Mouse (Mus musculus) liver, embryonic 13.5 days (tissue): ENCODE results near the gene Guk1. TPM values are rescaled to one million over a fixed set of nuclear protein-coding genes. Genes with fewer than 3 reads are reported as not detected.

Experiments
- ATAC-seq: fragments of 200-750 bp; cut with Nextera tagmentation; 2 replicates; pipeline ENCODE4 v1.8.0; 2017; ENCODE audit warnings: low read depth, mild to moderate bottlenecking, moderate number of reproducible peaks, moderate library complexity
- DNase-seq: peaks from one replicate; pipeline ENCODE4 v3.0.0; 2022
- H3K27ac ChIP-seq: fragments of 300-500 bp; sonication (generic); 2 replicates; pipeline ENCODE4 v1.5.1; 2015; ENCODE audit warnings: moderate library complexity, mild to moderate bottlenecking, inconsistent platforms
- H3K27me3 ChIP-seq: fragments of 300-500 bp; sonication (generic); 2 replicates; pipeline ENCODE4 v1.6.1; 2015; ENCODE audit warnings: mild to moderate bottlenecking, inconsistent platforms
- H3K36me3 ChIP-seq: fragments of 300-500 bp; sonication (generic); 2 replicates; pipeline ENCODE4 v1.6.1; 2015; ENCODE audit warnings: mild to moderate bottlenecking, inconsistent platforms
- H3K4me1 ChIP-seq: fragments of 300-500 bp; sonication (generic); replicated peaks from 2 replicates; pipeline ENCODE4 v1.6.1; 2015; ENCODE audit warnings: inconsistent platforms
- H3K4me2 ChIP-seq: fragments of 300-500 bp; sonication (generic); 2 replicates; pipeline ENCODE4 v1.6.1; 2015; ENCODE audit warnings: inconsistent platforms, mild to moderate bottlenecking, moderate library complexity
- H3K4me3 ChIP-seq: fragments of 300-500 bp; sonication (generic); replicated peaks from 2 replicates; pipeline ENCODE4 v1.5.1; 2015; ENCODE audit warnings: mild to moderate bottlenecking, inconsistent platforms
- H3K9ac ChIP-seq: fragments of 300-500 bp; sonication (generic); 2 replicates; pipeline ENCODE4 v1.6.1; 2015; ENCODE audit warnings: mild to moderate bottlenecking, inconsistent platforms
- H3K9me3 ChIP-seq: fragments of 300-500 bp; sonication (generic); replicated peaks from 2 replicates; pipeline ENCODE4 v1.6.1; 2016; ENCODE audit warnings: inconsistent platforms
- WGBS: fragments of 180-500 bp; shearing (Covaris S2); methylation state at CpG from one replicate; pipeline ENCODE4 v1.1.7; 2015; ENCODE audit not compliant: insufficient replicate concordance; 5-methylcytosine and 5-hydroxymethylcytosine counted together
- polyA plus RNA-seq: library from polyadenylated mRNA; unstranded; fragments of >200 nt; fragmentation: Nextera tagmentation; extraction: Ambion mirVana; gene quantifications from 2 replicates; pipeline ENCODE4 v1.2.1, GENCODE M21; 2015

Gene Guk1
- polyA plus RNA-seq, 1 experiment from 2014 or later, result 76.4 TPM

DNA sequence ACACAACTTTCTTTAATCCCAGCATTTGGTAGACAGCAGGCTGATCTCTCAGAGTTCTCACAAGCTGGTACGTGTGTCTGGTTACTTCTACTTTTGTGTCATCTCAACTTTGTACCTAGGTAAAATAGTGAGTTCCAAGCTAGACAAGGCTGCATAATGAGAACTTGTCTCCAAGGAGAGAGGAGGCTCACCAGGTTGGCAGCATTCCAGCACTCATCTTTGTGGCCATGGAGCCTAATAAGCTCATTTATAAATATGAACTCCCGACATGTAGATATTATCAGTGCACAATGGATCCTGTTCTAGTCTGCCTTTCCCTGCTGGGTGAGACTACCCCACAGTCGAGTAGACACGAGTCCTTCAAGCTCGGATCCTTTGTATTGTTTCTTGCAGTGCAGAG lies 17.6 kb upstream of the Guk1 start:
- Histone ChIP-seq H3K27ac (peak overlapping the region; percentile 95), H3K36me3 (peaks cover 79% of the 10 kb centered on the region)
- DNase-seq, result no peak

DNA sequence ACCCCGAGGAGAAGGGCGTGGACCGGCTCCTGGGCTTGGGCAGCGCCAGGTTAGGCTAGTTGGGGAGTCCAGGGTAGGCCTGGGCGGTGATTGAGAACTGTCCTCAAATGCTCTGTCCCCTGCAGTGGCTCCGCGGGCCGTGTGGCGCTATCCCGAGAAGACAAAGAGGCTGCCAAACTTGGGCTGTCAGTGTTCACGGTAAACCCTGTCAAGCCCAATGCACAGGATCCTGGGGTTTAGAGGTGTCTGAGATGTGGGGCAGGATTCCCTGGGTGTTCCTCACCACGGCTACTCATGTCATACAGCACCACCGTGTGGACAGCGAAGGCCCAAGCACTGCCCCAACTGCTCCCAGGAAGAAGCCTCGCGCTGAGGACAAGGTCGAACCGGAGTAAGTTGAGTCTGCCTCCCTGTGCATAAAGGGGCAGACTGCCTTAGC lies 17.0 kb upstream of the Guk1 start:
- WGBS, result 10% methylated on average over 18 of the region's 18 CpGs
- Histone ChIP-seq H3K4me2 (peak overlapping the region; percentile 95), H3K9me3 (no peaks in the 10 kb centered on the region), H3K36me3 (peaks cover 79% of the 10 kb centered on the region), H3K4me3 (peak overlapping the region; percentile 94), H3K4me1 (peaks cover 55% of the 10 kb centered on the region), H3K9ac (peak overlapping the region; percentile 94), H3K27ac (peak overlapping the region; percentile 95), H3K27me3 (no peaks in the 10 kb centered on the region)
- DNase-seq, result peak; percentile 71
- ATAC-seq, result peak; percentile 70

More for the DNA sequence above, 17.6 kb upstream of the Guk1 start:
- Histone ChIP-seq H3K4me2 (peak overlapping the region; percentile 95), H3K27me3 (no peaks in the 10 kb centered on the region), H3K9ac (peak overlapping the region; percentile 94), H3K4me1 (peaks cover 59% of the 10 kb centered on the region), H3K9me3 (no peaks in the 10 kb centered on the region), H3K4me3 (peak overlapping the region; percentile 94)
- ATAC-seq, result no peak
- 69% methylated on average over 5 of the region's 5 CpGs for WGBS

DNA sequence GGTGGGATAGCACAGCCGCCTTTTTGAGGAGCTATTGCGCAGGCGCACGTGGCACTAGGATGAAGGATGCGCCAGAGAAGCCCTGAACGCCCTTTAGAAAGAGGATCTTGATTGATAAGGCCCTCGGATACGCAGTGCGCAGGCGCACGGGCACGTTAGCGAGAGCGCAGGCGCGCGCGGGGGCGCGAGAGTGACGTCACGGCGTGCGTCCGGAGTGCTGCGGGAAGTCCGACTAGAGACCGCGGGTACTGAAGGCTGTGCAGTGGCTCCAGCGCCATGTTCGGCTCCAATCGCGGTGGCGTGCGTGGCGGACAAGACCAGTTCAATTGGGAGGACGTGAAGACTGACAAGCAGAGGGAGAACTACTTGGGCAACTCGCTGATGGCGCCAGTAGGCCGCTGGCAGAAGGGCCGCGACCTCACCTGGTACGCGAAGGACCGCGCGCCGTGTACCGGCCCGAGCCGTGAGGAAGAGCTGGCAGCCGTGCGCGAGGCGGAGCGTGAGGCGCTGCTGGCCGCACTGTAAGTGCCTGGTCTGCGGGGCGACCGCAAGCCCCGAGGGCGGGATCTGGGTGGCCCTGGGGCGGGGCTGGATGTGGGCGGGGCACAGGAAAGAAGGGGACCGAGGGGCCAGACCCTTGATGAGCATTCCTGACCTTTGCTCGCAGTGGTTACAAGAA lies 16.3 kb upstream of the Guk1 start, which contains the start of gene 2310033P09Rik:
TSS of gene 2310033P09Rik (plus strand) at position 169 of the 679 bp plus-strand sequence.
- DNase-seq, result peak; percentile 94
- under 1% methylated on average over 65 of the region's 67 CpGs for WGBS

DNA sequence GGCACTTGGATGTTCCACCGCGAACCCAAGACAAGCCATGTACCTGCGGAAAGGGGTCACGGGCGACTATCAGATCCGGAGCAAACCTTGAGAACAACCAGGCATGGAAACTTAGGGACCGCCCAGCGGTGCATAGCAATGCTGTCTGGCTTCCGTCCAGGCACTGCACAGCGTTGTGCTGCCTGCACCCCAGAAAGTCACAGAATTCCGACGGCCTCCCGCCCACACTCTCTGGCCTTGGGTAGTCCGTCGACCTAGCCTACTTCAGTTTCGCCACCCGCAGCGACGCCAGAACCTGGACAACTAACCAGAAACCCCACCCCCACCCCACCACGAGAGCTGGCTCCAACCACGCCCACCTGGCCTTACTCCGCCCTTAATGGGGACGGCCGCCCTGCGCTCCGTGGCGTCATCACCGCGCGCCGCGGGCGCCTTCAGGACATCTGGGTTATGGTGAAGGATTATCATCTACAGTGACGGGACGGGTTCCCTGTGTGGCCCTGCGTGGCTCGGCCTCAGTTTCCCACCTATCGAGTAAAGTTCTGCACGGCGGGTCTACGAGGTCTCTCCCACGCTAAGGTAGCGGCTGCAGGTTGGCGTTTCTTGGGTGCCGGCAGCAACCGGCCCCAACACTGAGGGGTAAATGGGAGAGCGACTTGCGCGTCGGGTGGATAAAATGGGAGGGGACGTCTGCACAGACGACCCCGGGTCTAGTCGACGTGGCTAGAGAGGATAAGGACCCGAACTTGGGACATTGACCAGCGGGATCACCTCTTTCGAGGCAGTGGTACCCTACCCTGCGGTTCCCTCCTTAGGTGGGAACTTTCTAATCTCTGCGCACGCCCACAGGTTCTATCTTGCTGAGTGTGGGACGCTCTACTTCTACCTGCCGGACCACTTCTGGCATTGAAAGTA lies 10.3 kb upstream of the Guk1 start, which contains the start of gene Mrpl55:
TSS of gene Mrpl55 (plus strand) at position 406 of the 915 bp plus-strand sequence.
- H3K36me3 ChIP-seq, result peaks cover 47% of the 10 kb centered on the region
- ATAC-seq (peak; percentile 91), DNase-seq (peak; percentile 94)
- H3K9me3 ChIP-seq, result no peaks in the 10 kb centered on the region
- peak within 1 kb of the TSS; percentile 92 for H3K4me3 ChIP-seq
- H3K27me3 ChIP-seq, result no peaks in the 10 kb centered on the region
- H3K4me1 ChIP-seq, result peaks cover 38% of the 10 kb centered on the region
- WGBS, result under 1% methylated on average over 63 of the region's 63 CpGs
- H3K4me2 ChIP-seq, result peak within 1 kb of the TSS; percentile 89
- H3K9ac ChIP-seq, result peak within 1 kb of the TSS; percentile 90
- peak within 1 kb of the TSS; percentile 79 for H3K27ac ChIP-seq

More for the DNA sequence above, 16.3 kb upstream of the Guk1 start, which contains the start of gene 2310033P09Rik:
- Histone ChIP-seq H3K27me3 (no peaks in the 10 kb centered on the region), H3K9me3 (no peaks in the 10 kb centered on the region), H3K4me1 (peaks cover 49% of the 10 kb centered on the region), H3K4me2 (peak within 1 kb of the TSS; percentile 95), H3K9ac (peak within 1 kb of the TSS; percentile 94), H3K27ac (peak within 1 kb of the TSS; percentile 95), H3K36me3 (peaks cover 74% of the 10 kb centered on the region), H3K4me3 (peak within 1 kb of the TSS; percentile 94)
- ATAC-seq, result peak; percentile 81

DNA sequence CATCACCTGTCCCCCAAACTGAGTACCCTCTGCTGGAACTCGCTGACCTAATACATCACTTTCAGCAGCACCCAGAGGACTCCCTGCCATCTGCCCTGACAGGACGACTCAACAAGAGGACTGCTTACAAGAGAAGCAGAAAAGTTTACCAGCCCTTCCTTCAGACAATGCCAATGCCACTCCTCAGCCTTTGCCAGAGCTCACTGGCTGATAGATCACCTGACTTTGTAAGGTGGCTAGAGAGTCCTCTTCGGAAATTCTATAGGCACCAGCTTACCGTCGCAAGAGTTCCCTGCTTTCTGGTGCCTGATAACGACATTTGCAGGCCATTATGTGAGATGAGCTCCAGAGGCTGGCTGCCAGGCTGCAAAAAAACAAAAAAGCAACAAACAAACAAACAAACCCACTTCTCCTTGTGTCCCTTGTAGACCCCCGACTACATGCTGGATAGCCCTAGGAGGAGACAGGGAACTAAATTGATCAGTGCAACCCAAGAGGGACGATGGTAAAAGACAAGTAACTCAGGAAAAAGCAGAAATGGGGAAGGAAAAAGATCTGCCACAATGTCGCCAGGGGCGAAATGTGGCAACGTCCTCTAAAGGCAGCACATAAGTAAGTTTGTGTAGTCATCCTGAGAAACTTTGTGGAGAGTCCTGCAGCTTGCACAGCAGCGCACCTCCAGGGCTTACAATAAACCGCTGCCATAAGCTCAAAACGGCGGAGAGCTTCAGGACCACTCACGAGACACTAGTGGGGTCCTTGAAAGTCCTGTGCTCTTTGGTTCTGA lies 9.4 kb upstream of the Guk1 start:
- Histone ChIP-seq H3K9ac (peak overlapping the region; percentile 90), H3K27ac (peak overlapping the region; percentile 79), H3K4me1 (peaks cover 37% of the 10 kb centered on the region), H3K4me2 (peak overlapping the region; percentile 89), H3K4me3 (peak overlapping the region; percentile 92), H3K36me3 (peaks cover 43% of the 10 kb centered on the region), H3K9me3 (no peaks in the 10 kb centered on the region), H3K27me3 (no peaks in the 10 kb centered on the region)
- DNase-seq, result no peak
- 10% methylated on average over 16 of the region's 16 CpGs for WGBS
- peak; percentile 4; the same call in 1 of the 2 replicates for ATAC-seq

DNA sequence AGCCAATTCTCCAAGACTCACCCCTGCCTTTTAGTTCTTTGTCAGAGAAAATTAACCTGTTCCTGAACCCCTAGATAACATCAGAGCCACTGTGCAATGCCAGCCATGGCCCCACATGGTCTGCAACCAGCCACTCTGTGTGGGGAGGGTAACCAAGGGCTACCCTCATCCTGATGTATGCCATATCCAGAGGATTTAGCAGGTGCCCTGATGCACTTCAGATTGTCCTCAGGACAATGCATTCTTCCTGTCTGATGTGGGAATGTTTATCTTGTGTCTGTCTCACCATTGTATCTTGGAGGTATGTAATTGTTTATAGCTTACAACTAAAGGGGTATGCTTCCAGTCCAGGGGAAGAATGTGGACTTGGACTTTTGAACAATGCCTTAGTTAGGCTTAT lies 4.2 kb upstream of the Guk1 start:
- H3K4me1 ChIP-seq, result peaks cover 31% of the 10 kb centered on the region
- H3K9ac ChIP-seq, result no peak overlapping the region
- no peaks in the 10 kb centered on the region for H3K9me3 ChIP-seq
- DNase-seq (no peak), ATAC-seq (no peak)
- no peak overlapping the region for H3K4me3 ChIP-seq
- no peak overlapping the region for H3K4me2 ChIP-seq
- H3K27ac ChIP-seq, result no peak overlapping the region
- peaks cover 17% of the 10 kb centered on the region; the same call in 1 of the 2 replicates for H3K36me3 ChIP-seq
- H3K27me3 ChIP-seq, result no peaks in the 10 kb centered on the region

DNA sequence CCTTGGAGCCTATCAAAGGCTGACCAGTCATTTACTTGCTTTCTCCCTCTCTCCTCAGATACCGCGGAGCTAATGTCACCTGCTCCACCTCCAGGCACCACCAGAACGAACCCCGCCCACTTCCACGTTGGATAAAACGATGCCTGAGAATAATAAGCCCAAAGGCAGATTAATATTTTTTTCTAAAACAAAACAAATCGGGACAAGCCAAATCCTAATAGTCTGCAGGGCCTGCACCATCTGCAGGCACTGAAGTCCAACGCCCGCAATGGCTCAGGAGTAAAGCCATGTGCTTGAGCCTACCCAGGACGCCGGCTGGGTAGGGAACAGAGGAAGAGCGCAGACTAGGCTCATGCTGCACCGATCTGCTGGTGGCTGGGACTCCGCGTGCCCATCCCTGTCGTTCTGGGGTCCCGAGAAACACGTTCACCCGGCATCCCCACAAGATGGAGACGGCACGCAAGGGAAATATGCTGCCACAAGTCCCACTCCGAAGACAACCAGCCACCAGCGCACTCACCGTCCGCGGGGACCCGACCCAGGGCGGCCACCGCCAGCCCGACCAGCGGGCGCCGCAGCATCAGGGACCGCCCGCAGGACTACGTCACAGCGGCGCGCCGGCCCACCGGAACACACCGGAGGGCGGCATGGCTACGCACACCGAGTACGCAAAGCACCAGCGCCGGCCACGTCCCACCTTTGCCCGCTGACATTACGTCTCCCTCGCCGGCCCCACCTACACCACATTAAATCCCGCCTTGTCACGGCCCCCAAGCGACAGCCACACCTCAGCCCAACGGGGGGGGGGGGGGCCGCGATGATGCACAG lies 567 bp downstream of the Guk1 start:
- H3K4me2 ChIP-seq, result peak overlapping the region; percentile 96
- peaks cover 41% of the 10 kb centered on the region for H3K4me1 ChIP-seq
- no peaks in the 10 kb centered on the region for H3K27me3 ChIP-seq
- DNase-seq (peak; percentile 90), ATAC-seq (peak; percentile 94)
- peaks cover 7% of the 10 kb centered on the region for H3K36me3 ChIP-seq
- H3K9ac ChIP-seq, result peak overlapping the region; percentile 85
- no peaks in the 10 kb centered on the region for H3K9me3 ChIP-seq
- H3K4me3 ChIP-seq, result peak overlapping the region; percentile 78
- H3K27ac ChIP-seq, result peak overlapping the region; percentile 97
- under 1% methylated on average over 59 of the region's 59 CpGs for WGBS

DNA sequence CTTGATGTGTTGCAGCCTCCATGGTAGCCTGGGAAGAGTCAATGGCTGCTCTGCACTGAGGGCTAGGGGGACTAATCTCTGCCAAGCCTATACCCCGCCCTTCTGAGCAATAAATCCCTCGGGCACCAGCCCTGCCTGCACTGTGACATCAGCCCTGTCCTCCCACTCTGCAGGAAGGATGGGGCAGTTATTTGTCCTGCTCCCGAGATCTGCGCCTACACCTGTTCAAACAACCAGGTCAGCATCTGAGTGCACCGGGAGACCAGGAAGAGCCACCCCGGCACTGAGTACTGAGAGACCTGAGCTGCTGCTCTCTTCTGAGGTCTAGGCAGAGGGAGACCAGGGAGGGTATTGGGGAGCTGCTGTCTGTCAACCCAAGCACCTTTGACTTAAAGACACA lies 4.3 kb downstream of the Guk1 start:
- no peaks in the 10 kb centered on the region for H3K9me3 ChIP-seq
- H3K9ac ChIP-seq, result no peak overlapping the region
- peaks cover 37% of the 10 kb centered on the region for H3K36me3 ChIP-seq
- WGBS, result 67% methylated on average over 6 of the region's 6 CpGs
- peaks cover 57% of the 10 kb centered on the region for H3K4me1 ChIP-seq
- DNase-seq (no peak), ATAC-seq (no peak)
- H3K4me2 ChIP-seq, result no peak overlapping the region
- 0 out of 2 replicates have a peak overlapping the region, but pooled peaks have one; percentile 13 for H3K27ac ChIP-seq
- H3K27me3 ChIP-seq, result no peaks in the 10 kb centered on the region
- no peak overlapping the region for H3K4me3 ChIP-seq

DNA sequence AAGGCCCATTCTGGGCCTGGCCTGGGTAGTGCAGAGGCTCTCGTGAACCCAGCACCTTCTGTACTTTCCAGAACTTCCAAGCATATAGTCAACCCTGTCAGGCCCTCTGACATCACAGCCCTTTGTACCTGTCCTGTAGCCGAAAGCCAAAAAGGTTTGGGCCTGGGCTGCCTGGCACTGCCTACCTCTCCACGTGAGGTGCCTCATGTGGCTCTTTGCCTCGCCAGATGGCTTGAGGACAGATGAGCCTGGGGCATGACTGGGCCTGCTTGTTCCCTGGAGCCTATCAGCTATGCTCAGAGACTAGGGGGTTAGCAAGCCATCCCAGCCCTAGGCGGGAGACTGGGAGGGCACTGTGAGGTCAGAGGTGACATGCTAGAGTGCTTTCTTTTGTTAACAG lies 6.5 kb downstream of the Guk1 start:
- H3K4me1 ChIP-seq, result peaks cover 52% of the 10 kb centered on the region
- H3K4me2 ChIP-seq, result no peak overlapping the region
- no peak overlapping the region for H3K9ac ChIP-seq
- no peak for ATAC-seq
- H3K27ac ChIP-seq, result peak overlapping the region; percentile 6; the same call in 1 of the 2 replicates
- 77% methylated on average over 5 of the region's 5 CpGs for WGBS
- peaks cover 2% of the 10 kb centered on the region; the same call in 1 of the 2 replicates for H3K27me3 ChIP-seq
- H3K4me3 ChIP-seq, result no peak overlapping the region
- DNase-seq, result no peak
- peaks cover 41% of the 10 kb centered on the region for H3K36me3 ChIP-seq
- H3K9me3 ChIP-seq, result no peaks in the 10 kb centered on the region

DNA sequence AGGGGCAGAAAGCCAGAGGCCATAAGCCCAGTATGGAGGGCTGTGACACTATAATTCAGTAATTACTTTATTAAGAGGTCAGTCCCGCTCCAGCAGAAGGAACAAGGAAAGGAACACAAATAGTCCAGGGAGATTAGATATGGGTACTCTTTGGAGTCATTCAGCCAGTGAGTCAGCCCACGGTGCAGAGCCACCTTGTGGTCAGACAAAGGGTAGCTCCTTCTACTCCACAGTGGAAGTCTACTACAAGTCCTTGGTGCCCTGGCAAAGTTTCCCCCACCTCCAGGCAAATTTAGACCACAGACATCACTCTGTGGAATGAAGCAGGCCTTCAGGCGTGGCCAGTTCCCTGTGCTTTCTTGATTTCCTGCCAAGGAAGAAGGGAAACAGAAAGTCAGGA lies 8.2 kb downstream of the Guk1 start:
- Histone ChIP-seq H3K27ac (peak overlapping the region; percentile 72), H3K27me3 (peaks cover 19% of the 10 kb centered on the region), H3K9ac (peak overlapping the region; percentile 52), H3K9me3 (no peaks in the 10 kb centered on the region), H3K4me3 (no peak overlapping the region), H3K36me3 (peaks cover 41% of the 10 kb centered on the region), H3K4me1 (peaks cover 41% of the 10 kb centered on the region), H3K4me2 (no peak overlapping the region)
- 11% methylated on average over 3 of the region's 3 CpGs for WGBS
- DNase-seq (peak; percentile 46), ATAC-seq (peak; percentile 69)
